Mouse (Mus musculus) CH12.LX (cell line): ENCODE results near the gene Zfp583. TPM values are rescaled to one million over a fixed set of nuclear protein-coding genes. Genes with fewer than 3 reads are reported as not detected.

Experiments
- DNase-seq: peaks from one replicate; pipeline ENCODE4 v3.0.0-alpha.2; 2013; ENCODE audit errors: extremely low read depth
- H3K27ac ChIP-seq: 2 replicates; pipeline ENCODE4 v1.5.1; 2012; ENCODE audit warnings: low read depth, mild to moderate bottlenecking, control low read depth, moderate library complexity; ENCODE audit not compliant: insufficient read depth
- H3K27me3 ChIP-seq: replicated peaks from 2 replicates; pipeline ENCODE3; 2012; ENCODE audit warnings: inconsistent platforms
- H3K36me3 ChIP-seq, 2 experiments: replicated peaks in 1 of 2; 2 replicates each; pipeline versions ENCODE3 to v1.6.1; 2012; ENCODE audit warnings: inconsistent platforms in 1 of 2, low read length in 1 of 2, mild to moderate bottlenecking in 1 of 2, mixed read lengths in 1 of 2, moderate library complexity in 1 of 2; ENCODE audit not compliant: control insufficient read depth in 1 of 2, insufficient read depth in 1 of 2
- H3K4me1 ChIP-seq, 2 experiments: 2 replicates each; pipeline ENCODE4 v1.6.1; 2012; ENCODE audit warnings: inconsistent platforms in 1 of 2, moderate library complexity in 1 of 2; ENCODE audit not compliant: insufficient read depth in 2 of 2, control insufficient read depth in 1 of 2
- H3K4me2 ChIP-seq: 2 replicates; pipeline ENCODE4 v1.6.1; 2012; ENCODE audit warnings: low read depth, mild to moderate bottlenecking, control low read depth; ENCODE audit not compliant: poor library complexity, insufficient read depth, severe bottlenecking
- H3K4me3 ChIP-seq, 3 experiments: fragments of 150-350 bp in 1 of 3; sonication (generic) in 1 of 3; replicated peaks in 1 of 3; 2 replicates each; pipeline versions ENCODE3 to v1.5.1; 2011 to 2012; ENCODE audit warnings: low read depth in 2 of 3, low read length in 2 of 3, mild to moderate bottlenecking in 2 of 3, moderate library complexity in 2 of 3, control low read depth in 1 of 3, improper control_type of control experiment in 1 of 3, inconsistent platforms in 1 of 3, mixed read lengths in 1 of 3; ENCODE audit not compliant: poor library complexity in 1 of 3
- H3K79me2 ChIP-seq: replicated peaks from 2 replicates; pipeline ENCODE4 v1.6.1; 2012; ENCODE audit warnings: mild to moderate bottlenecking, moderate library complexity; ENCODE audit not compliant: control insufficient read depth, poor library complexity, insufficient read depth, severe bottlenecking; ENCODE audit errors: extremely low read depth
- H3K9ac ChIP-seq: 2 replicates; pipeline ENCODE4 v1.6.1; 2012; ENCODE audit warnings: low read depth, mild to moderate bottlenecking, control low read depth, moderate library complexity; ENCODE audit not compliant: insufficient read depth
- H3K9me3 ChIP-seq: replicated peaks from 2 replicates; pipeline ENCODE3; 2012; ENCODE audit warnings: low read length, inconsistent platforms, mixed read lengths
- BHLHE40 ChIP-seq: IDR thresholded peaks from 2 replicates; pipeline ENCODE4 v1.6.1; 2011; ENCODE audit warnings: mild to moderate bottlenecking, low read depth, low read length, improper control_type of control experiment
- CHD1 ChIP-seq: IDR thresholded peaks from 2 replicates; pipeline ENCODE4 v1.6.1; 2012; ENCODE audit warnings: low read depth, low read length, improper control_type of control experiment, inconsistent platforms
- CHD2 ChIP-seq: IDR thresholded peaks from 2 replicates; pipeline ENCODE4 v1.6.1; 2011; ENCODE audit warnings: low read length, improper control_type of control experiment
- CTCF ChIP-seq, 2 experiments: IDR thresholded peaks in 1 of 2; conservative IDR thresholded peaks in 1 of 2; 2 replicates each; pipeline ENCODE4 v1.5.1; 2011 to 2012; ENCODE audit warnings: low read depth in 2 of 2, low read length in 2 of 2, improper control_type of control experiment in 1 of 2, inconsistent platforms in 1 of 2, mild to moderate bottlenecking in 1 of 2, moderate library complexity in 1 of 2
- ELF1 ChIP-seq: IDR thresholded peaks from 2 replicates; pipeline ENCODE4 v1.6.1; 2014; ENCODE audit warnings: low read depth, mild to moderate bottlenecking, inconsistent platforms, low read length, improper control_type of control experiment
- EP300 ChIP-seq: IDR thresholded peaks from 2 replicates; pipeline ENCODE4 v1.6.1; 2011; ENCODE audit warnings: low read length, improper control_type of control experiment
- GABPA ChIP-seq: IDR thresholded peaks from 2 replicates; pipeline ENCODE4 v1.6.1; 2012; ENCODE audit warnings: low read depth, low read length, improper control_type of control experiment, inconsistent platforms; ENCODE audit not compliant: insufficient replicate concordance
- HCFC1 ChIP-seq: IDR thresholded peaks from 2 replicates; pipeline ENCODE4 v1.6.1; 2012; ENCODE audit warnings: low read depth, mild to moderate bottlenecking, inconsistent platforms, low read length, improper control_type of control experiment
- IRF4 ChIP-seq: IDR thresholded peaks from 2 replicates; pipeline ENCODE4 v1.6.1; 2014; ENCODE audit warnings: low read depth, mild to moderate bottlenecking, inconsistent platforms, low read length, improper control_type of control experiment
- JUN ChIP-seq: IDR thresholded peaks from 2 replicates; pipeline ENCODE4 v1.6.1; 2011; ENCODE audit warnings: low read depth, mild to moderate bottlenecking, low read length, improper control_type of control experiment, moderate library complexity; ENCODE audit not compliant: insufficient read depth
- KAT2A ChIP-seq: IDR thresholded peaks from 2 replicates; pipeline ENCODE4 v1.6.1; 2012; ENCODE audit warnings: low read length, improper control_type of control experiment, inconsistent platforms; ENCODE audit not compliant: insufficient replicate concordance
- MAFK ChIP-seq: IDR thresholded peaks from 2 replicates; pipeline ENCODE4 v1.6.1; 2011; ENCODE audit warnings: low read length, improper control_type of control experiment; ENCODE audit not compliant: insufficient replicate concordance
- MAX ChIP-seq: IDR thresholded peaks from 2 replicates; pipeline ENCODE4 v1.6.1; 2011; ENCODE audit warnings: low read length, improper control_type of control experiment
- MAZ ChIP-seq: IDR thresholded peaks from 2 replicates; pipeline ENCODE4 v1.6.1; 2012; ENCODE audit warnings: low read depth, mild to moderate bottlenecking, inconsistent platforms, low read length, improper control_type of control experiment, moderate library complexity
- MXI1 ChIP-seq: IDR thresholded peaks from 2 replicates; pipeline ENCODE4 v1.6.1; 2011; ENCODE audit warnings: mild to moderate bottlenecking, low read depth, low read length, improper control_type of control experiment
- PAX5 ChIP-seq: IDR thresholded peaks from 2 replicates; pipeline ENCODE4 v1.6.1; 2012; ENCODE audit warnings: low read length, inconsistent platforms, mixed read lengths
- POLR2A ChIP-seq: IDR thresholded peaks from 2 replicates; pipeline ENCODE4 v1.6.1; 2011; ENCODE audit warnings: low read depth, mild to moderate bottlenecking, improper control_type of control experiment, low read length
- RCOR1 ChIP-seq: conservative IDR thresholded peaks from 2 replicates; pipeline ENCODE4 v1.6.1; 2012; ENCODE audit warnings: low read depth, mild to moderate bottlenecking, inconsistent platforms, low read length, improper control_type of control experiment
- SIN3A ChIP-seq: IDR thresholded peaks from 2 replicates; pipeline ENCODE4 v1.6.1; 2012; ENCODE audit warnings: low read length, improper control_type of control experiment, inconsistent platforms
- TBP ChIP-seq: conservative IDR thresholded peaks from 2 replicates; pipeline ENCODE4 v1.6.1; 2011; ENCODE audit warnings: low read depth, low read length, improper control_type of control experiment
- UBTF ChIP-seq: IDR thresholded peaks from 2 replicates; pipeline ENCODE4 v1.6.1; 2012; ENCODE audit warnings: low read depth, mild to moderate bottlenecking, inconsistent platforms, low read length, improper control_type of control experiment, moderate library complexity
- USF1 ChIP-seq: IDR thresholded peaks from 2 replicates; pipeline ENCODE4 v1.6.1; 2014; ENCODE audit warnings: low read depth, mild to moderate bottlenecking, inconsistent platforms, low read length, improper control_type of control experiment
- USF2 ChIP-seq: conservative IDR thresholded peaks from 2 replicates; pipeline ENCODE4 v1.6.1; 2011; ENCODE audit warnings: low read depth, low read length, improper control_type of control experiment
- ZC3H11A ChIP-seq: IDR thresholded peaks from 2 replicates; pipeline ENCODE4 v1.6.1; 2012; ENCODE audit warnings: low read depth, mild to moderate bottlenecking, inconsistent platforms, low read length, improper control_type of control experiment
- ZKSCAN1 ChIP-seq: IDR thresholded peaks from 2 replicates; pipeline ENCODE4 v1.6.1; 2012; ENCODE audit warnings: low read depth, inconsistent platforms, low read length, improper control_type of control experiment, borderline replicate concordance
- ZNF384 ChIP-seq: IDR thresholded peaks from 2 replicates; pipeline ENCODE4 v1.6.1; 2012; ENCODE audit warnings: low read depth, low read length, improper control_type of control experiment, inconsistent platforms
- dilution Hi-C: fragments of 300-500 bp; cut with MboI; formaldehyde crosslinking; loops from 2 replicates; pipeline ENCODE4 v1.14.3; 2020; ENCODE audit warnings: low sequenced_read_pairs; ENCODE audit not compliant: extremely low pct_unique_long_range_greater_than_20kb, extremely low pct_ligation_motif_present
- in situ Hi-C: fragments of 300-500 bp; cut with MboI; formaldehyde crosslinking; loops from 3 replicates; pipeline ENCODE4 v1.14.3; 2019; ENCODE audit warnings: low sequenced_read_pairs, low pct_ligation_motif_present, low pct_unique_long_range_greater_than_20kb, mixed read lengths
- polyA plus RNA-seq: library from polyadenylated mRNA; unstranded; fragments of >175 nt; gene quantifications from 2 replicates; pipeline ENCODE4 v1.2.1, GENCODE M21; 2012; ENCODE audit warnings: low read depth; ENCODE audit not compliant: insufficient read length
- total RNA-seq, 2 experiments: library from RNA; depleted of rRNA; stranded (reverse); fragments of 300-350 nt in 1 of 2; fragments of >200 nt in 1 of 2; gene quantifications; 2 replicates each; pipeline ENCODE4 v1.2.3; 2012 to 2014

Zfp583 gene
- total and polyA plus RNA-seq, 3 experiments, result not detected

DNA sequence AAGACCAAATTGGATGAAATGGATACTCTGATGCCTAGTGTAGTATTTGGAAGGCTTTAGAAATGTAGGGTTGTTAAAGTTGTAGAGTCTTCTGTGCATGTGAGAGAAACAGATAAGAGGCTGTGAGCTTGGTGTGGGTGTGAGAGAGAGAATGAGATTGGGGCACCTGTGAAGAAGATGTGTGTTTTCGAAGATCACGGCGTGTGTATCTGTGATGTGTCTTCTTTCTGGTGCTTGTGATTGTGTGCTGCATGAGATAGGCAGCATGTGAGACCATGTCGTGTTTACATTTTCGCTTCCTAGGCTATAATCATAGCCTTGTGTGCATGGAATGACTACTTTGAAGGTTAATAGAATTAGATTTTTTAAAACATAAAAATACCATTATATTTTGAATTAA is 36.1 kb upstream of the Zfp583 start:
- H3K36me3 ChIP-seq, result no peaks in the 10 kb centered on the region
- H3K27me3 ChIP-seq, result peaks cover 20% of the 10 kb centered on the region
- in situ Hi-C loops (loop anchor here (25.0 kb wide), 2 partner anchors 295 to 545 kb away; no protein-coding TSS in a partner anchor), dilution Hi-C loops (no loop called here)
- H3K27ac ChIP-seq, result no peak overlapping the region
- H3K79me2 ChIP-seq, result no peaks in the 10 kb centered on the region
- DNase-seq, result no peak
- H3K4me2 ChIP-seq, result no peak overlapping the region
- no peak overlapping the region for H3K4me3 ChIP-seq
- H3K9ac ChIP-seq, result no peak overlapping the region
- H3K4me1 ChIP-seq, result no peaks in the 10 kb centered on the region
- peaks cover 10% of the 10 kb centered on the region for H3K9me3 ChIP-seq
- TF ChIP-seq HCFC1, result no peak
- TF ChIP-seq TBP, result no peak
- no peak for TF ChIP-seq SIN3A
- no peak for TF ChIP-seq ELF1
- no peak for TF ChIP-seq GABPA
- TF ChIP-seq RCOR1, result no peak
- TF ChIP-seq USF2, result no peak
- no peak for TF ChIP-seq MAX
- no peak for TF ChIP-seq ZC3H11A
- TF ChIP-seq ZNF384, result no peak

DNA sequence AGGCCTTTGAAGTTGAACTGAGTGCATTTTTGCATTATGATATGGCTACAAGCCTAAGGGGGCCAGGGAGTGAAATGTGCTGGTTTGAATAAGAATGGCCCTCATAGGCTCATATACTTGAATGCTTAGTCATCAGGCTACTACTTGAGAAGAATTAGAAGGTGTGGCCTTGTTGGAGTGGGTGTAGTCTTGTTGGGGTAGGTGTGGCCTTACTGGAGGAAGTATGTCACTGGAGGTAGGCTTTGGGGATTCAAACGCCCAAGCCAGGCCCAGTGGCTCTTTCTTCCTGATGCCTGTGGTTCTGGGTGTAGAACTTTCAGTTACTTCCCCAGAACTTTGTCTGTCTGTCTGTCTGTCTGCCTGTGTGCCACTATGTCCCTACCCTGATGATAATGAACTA is 33.7 kb upstream of the Zfp583 start:
- Histone ChIP-seq H3K9ac (no peak overlapping the region), H3K4me2 (no peak overlapping the region), H3K79me2 (no peaks in the 10 kb centered on the region), H3K4me3 (no peak overlapping the region), H3K9me3 (peaks cover 10% of the 10 kb centered on the region), H3K36me3 (no peaks in the 10 kb centered on the region), H3K27ac (no peak overlapping the region)
- TF ChIP-seq ELF1, result no peak
- no peak for TF ChIP-seq JUN
- TF ChIP-seq CTCF (conservative IDR thresholded peaks at IDR 0.05 in 1 of 2, IDR thresholded peaks at IDR 0.05 in 1 of 2; ENCODE audit: low read depth in 2 of 2, low read length in 2 of 2), result no peak
- no peak for TF ChIP-seq CHD2
- no peak for TF ChIP-seq KAT2A
- no peak for TF ChIP-seq IRF4
- TF ChIP-seq USF1, result no peak
- no peak for TF ChIP-seq MAX
- no peak for TF ChIP-seq EP300
- no peak for TF ChIP-seq BHLHE40
- TF ChIP-seq MAFK, result no peak
- no peak for TF ChIP-seq UBTF
- no peak for TF ChIP-seq MXI1
- no peak for TF ChIP-seq ZKSCAN1
- no peak for TF ChIP-seq ZC3H11A
- TF ChIP-seq POLR2A, result no peak
- no peak for TF ChIP-seq MAZ
- no peak for TF ChIP-seq PAX5
- no peak for TF ChIP-seq CHD1
- TF ChIP-seq, all 38 proteins: peak for 0
- dilution Hi-C loops, result no loop called here
- H3K4me1 ChIP-seq, result no peaks in the 10 kb centered on the region
- no peak for DNase-seq
- in situ Hi-C loops, result loop anchor here (25.0 kb wide), 2 partner anchors 298 to 548 kb away; no protein-coding TSS in a partner anchor
- H3K27me3 ChIP-seq, result peaks cover 7% of the 10 kb centered on the region
